Mouse (Mus musculus) intestine, embryonic 16.5 days (tissue): ENCODE data around the gene Cnih3. TPM values are rescaled to one million over a fixed set of nuclear protein-coding genes. Genes with fewer than 3 reads are reported as not detected.

Experiments
- ATAC-seq: fragments of 200-750 bp; cut with Nextera tagmentation; 2 replicates; pipeline ENCODE4 v1.8.0; 2017; ENCODE audit warnings: moderate TSS enrichment, moderate library complexity
- H3K27ac ChIP-seq: fragments of 300-500 bp; sonication (generic); 2 replicates; pipeline ENCODE4 v1.5.1; 2014; ENCODE audit warnings: mild to moderate bottlenecking, low read length
- H3K27me3 ChIP-seq: fragments of 300-500 bp; sonication (generic); replicated peaks from 2 replicates; pipeline ENCODE4 v1.6.1; 2014; ENCODE audit warnings: low read length, control low read depth, mixed read lengths; ENCODE audit not compliant: control insufficient read depth, insufficient read depth
- H3K36me3 ChIP-seq: fragments of 300-500 bp; sonication (generic); 2 replicates; pipeline ENCODE4 v1.6.1; 2014; ENCODE audit warnings: low read length, control low read depth; ENCODE audit not compliant: control insufficient read depth, insufficient read depth
- H3K4me1 ChIP-seq: fragments of 300-500 bp; sonication (generic); 2 replicates; pipeline ENCODE4 v1.6.1; 2014; ENCODE audit warnings: low read length, control low read depth, mixed read lengths; ENCODE audit not compliant: control insufficient read depth, insufficient read depth
- H3K4me2 ChIP-seq: fragments of 300-500 bp; sonication (generic); 2 replicates; pipeline ENCODE4 v1.6.1; 2014; ENCODE audit warnings: low read depth, low read length, control low read depth
- H3K4me3 ChIP-seq: fragments of 300-500 bp; sonication (generic); 2 replicates; pipeline ENCODE4 v1.5.1; 2014; ENCODE audit warnings: mild to moderate bottlenecking, low read length
- H3K9ac ChIP-seq: fragments of 300-500 bp; sonication (generic); 2 replicates; pipeline ENCODE4 v1.6.1; 2014; ENCODE audit warnings: low read depth, low read length
- H3K9me3 ChIP-seq: fragments of 300-500 bp; sonication (generic); 2 replicates; pipeline ENCODE4 v1.6.1; 2016; ENCODE audit warnings: low read length, control low read depth; ENCODE audit not compliant: control insufficient read depth
- WGBS: fragments of 180-500 bp; shearing (Covaris S2); extraction: QIAGEN DNeasy Blood & Tissue Kit; methylation state at CpG from one replicate; pipeline ENCODE4 v1.1.7; 2014; 5-methylcytosine and 5-hydroxymethylcytosine counted together
- polyA plus RNA-seq: library from polyadenylated mRNA; unstranded; fragments of >200 nt; fragmentation: Nextera tagmentation; extraction: Ambion mirVana; gene quantifications from 2 replicates; pipeline ENCODE4 v1.2.1, GENCODE M21; 2015

Gene Cnih3
- polyA plus RNA-seq, 1 experiment from 2014 or later, result 0.13 TPM

DNA sequence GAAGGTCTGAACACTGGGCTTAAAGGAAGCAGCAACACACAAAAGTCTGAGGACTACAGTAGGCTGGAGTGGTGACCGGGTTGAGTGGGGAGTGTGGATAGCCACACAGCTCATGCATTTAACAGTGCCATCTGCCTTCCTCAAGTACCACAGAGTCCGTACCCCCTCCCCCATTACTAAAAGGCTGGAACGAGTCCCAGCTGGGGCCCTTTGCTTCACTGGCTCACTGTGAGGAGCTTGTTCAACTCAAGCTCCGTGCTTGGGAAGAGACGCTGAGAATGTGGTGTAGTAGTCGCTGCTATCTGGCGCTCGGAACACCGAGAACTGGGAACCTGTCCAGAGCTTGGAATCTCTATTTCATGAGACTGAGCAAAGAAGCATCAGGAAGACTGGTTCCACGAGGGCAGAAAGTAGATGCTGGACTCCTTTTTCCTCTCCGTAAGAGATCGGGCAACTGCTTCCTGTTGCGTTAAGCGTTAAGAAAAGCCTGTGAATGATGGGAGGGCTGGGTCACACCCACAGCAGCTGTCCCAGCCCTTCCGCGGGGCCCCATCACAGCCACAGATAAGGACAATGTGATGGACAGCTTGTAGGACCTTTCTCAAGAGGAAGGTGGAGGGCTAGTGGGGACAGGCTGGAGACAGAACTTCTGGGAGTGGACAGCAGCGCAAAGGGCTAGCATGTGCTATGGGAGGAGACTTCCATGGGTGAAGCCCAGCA lies 114.3 kb downstream of the Cnih3 start:
- WGBS, result 60% methylated on average over 17 of the region's 17 CpGs

DNA sequence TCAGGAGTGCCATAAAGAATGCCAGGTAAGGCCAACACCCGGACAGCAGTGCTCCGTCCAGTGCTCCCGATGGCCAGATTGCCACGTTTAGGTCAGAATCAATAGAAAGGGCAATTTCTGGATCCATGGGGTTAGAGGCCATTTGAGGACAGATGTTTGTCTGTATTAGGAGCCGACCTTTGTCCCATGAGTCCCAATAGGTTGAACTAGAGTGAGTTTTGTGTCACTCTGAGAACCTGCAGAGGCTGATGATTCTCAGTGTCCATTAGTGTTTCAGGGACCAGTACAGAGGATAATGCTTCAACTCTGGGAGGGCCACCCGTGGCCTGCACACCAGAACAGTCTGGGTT lies 114.9 kb downstream of the Cnih3 start:
- no peak for ATAC-seq
- H3K4me3 ChIP-seq, result no peak overlapping the region
- no peaks in the 10 kb centered on the region for H3K27me3 ChIP-seq
- no peak overlapping the region for H3K9ac ChIP-seq
- no peak overlapping the region for H3K27ac ChIP-seq
- H3K4me2 ChIP-seq, result no peak overlapping the region
- peaks cover 9% of the 10 kb centered on the region; the same call in 1 of the 2 replicates for H3K4me1 ChIP-seq
- WGBS, result 89% methylated on average over 6 of the region's 6 CpGs
- no peaks in the 10 kb centered on the region for H3K36me3 ChIP-seq
- H3K9me3 ChIP-seq, result peaks cover 12% of the 10 kb centered on the region

More for the DNA sequence above, 114.3 kb downstream of the Cnih3 start:
- Histone ChIP-seq H3K27me3 (no peaks in the 10 kb centered on the region), H3K9ac (no peak overlapping the region), H3K9me3 (peaks cover 12% of the 10 kb centered on the region), H3K4me1 (peaks cover 9% of the 10 kb centered on the region; the same call in 1 of the 2 replicates), H3K27ac (no peak overlapping the region), H3K36me3 (no peaks in the 10 kb centered on the region), H3K4me2 (no peak overlapping the region), H3K4me3 (no peak overlapping the region)
- ATAC-seq, result peak; percentile 24; the same call in 1 of the 2 replicates

DNA sequence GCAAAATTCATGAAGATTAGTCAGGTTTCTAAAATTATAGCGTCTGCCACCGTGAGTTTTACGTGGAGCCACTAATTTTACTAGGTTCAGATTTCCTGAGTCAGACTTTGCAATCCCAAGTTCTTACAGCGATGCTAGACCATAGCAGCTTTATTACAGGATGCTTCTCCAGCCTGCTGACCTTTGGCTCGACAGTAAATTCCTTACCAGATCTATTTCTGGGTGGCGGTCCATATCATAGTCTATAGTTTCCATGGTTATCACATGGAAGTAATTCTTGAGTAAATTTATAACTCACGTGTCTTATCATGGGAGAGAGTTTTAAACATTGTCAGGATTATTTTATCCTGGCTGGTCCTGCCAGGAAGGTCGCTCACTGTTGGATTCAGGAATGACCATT lies 117.0 kb downstream of the Cnih3 start:
- H3K4me1 ChIP-seq, result peaks cover 9% of the 10 kb centered on the region; the same call in 1 of the 2 replicates
- 53% methylated on average over 8 of the region's 8 CpGs for WGBS
- peak; percentile 87 for ATAC-seq

DNA sequence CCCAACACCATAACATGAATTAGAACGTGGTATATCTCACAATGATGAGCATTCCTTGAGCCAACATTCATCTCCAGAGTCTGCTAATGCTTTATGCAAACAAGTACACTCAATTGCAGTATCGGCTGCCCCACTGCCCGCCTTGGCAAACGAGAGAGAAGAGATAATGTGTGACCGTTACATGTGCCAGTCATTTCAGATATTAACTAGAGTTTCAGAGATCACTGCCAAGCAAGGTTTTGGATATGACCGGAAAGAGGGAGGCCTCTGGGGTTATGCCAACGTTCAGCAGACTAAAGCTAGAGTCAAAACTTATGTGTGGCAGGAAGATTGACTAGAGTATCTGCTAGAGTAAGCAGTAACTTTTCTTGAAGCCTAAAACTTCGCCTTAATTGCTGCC lies 123.7 kb downstream of the Cnih3 start:
- Histone ChIP-seq H3K27me3 (no peaks in the 10 kb centered on the region), H3K4me1 (no peaks in the 10 kb centered on the region), H3K36me3 (no peaks in the 10 kb centered on the region), H3K9ac (no peak overlapping the region), H3K4me3 (no peak overlapping the region), H3K27ac (no peak overlapping the region), H3K4me2 (no peak overlapping the region), H3K9me3 (peaks cover 6% of the 10 kb centered on the region)
- no peak for ATAC-seq
- WGBS, result 60% methylated on average over 8 of the region's 8 CpGs

More for the DNA sequence above, 117.0 kb downstream of the Cnih3 start:
- no peaks in the 10 kb centered on the region for H3K36me3 ChIP-seq
- no peaks in the 10 kb centered on the region for H3K27me3 ChIP-seq
- no peak overlapping the region for H3K4me3 ChIP-seq
- peaks cover 12% of the 10 kb centered on the region for H3K9me3 ChIP-seq
- H3K9ac ChIP-seq, result no peak overlapping the region
- H3K27ac ChIP-seq, result no peak overlapping the region
- no peak overlapping the region for H3K4me2 ChIP-seq

DNA sequence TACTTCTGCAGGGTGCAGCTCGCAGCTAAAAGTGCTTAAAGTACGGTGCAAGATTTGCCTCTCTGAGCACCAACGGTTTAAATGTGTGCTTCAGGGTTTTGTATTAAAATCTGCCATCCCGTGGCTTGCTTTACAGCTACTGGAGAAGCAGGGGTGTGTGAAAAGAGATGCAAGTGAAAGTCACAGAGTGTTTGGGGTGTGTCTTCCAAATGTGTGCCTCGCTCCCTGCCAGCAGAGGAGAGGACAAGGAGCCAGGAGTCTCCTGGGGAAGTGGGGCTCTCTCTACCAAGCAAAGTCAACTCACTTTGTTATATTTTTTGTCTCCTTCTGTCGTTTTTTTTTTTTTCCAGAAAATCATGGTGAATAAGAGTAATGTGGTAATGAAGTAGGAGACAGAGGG lies 124.1 kb downstream of the Cnih3 start:
- Histone ChIP-seq H3K36me3 (no peaks in the 10 kb centered on the region), H3K9me3 (peaks cover 2% of the 10 kb centered on the region), H3K4me1 (no peaks in the 10 kb centered on the region), H3K27ac (no peak overlapping the region), H3K4me3 (no peak overlapping the region), H3K27me3 (no peaks in the 10 kb centered on the region), H3K9ac (no peak overlapping the region), H3K4me2 (no peak overlapping the region)
- WGBS, result 53% methylated on average over 6 of the region's 6 CpGs
- ATAC-seq, result no peak

DNA sequence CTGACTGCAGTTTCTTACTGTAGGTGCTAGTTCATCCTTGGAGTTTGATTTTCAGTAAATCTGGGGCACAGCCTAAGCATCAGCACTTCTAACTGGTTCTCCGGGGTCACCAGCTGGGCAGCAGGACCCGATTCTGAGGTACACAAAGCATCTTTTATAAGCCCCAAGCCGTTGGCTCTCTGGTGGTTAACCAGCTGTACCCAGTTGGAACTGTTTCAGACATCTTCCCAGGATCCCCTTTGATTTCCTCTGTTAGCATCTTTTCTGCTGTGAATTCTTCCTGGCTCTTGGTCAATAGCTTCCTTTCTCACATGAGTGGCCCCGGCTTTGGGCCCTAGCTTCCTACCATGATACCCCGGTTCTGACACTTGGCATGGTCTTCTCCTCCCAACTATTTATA lies 132.3 kb downstream of the Cnih3 start:
- Histone ChIP-seq H3K4me2 (no peak overlapping the region), H3K36me3 (no peaks in the 10 kb centered on the region), H3K27ac (no peak overlapping the region), H3K9me3 (no peaks in the 10 kb centered on the region), H3K9ac (no peak overlapping the region), H3K4me3 (no peak overlapping the region), H3K27me3 (no peaks in the 10 kb centered on the region), H3K4me1 (peaks cover 5% of the 10 kb centered on the region; the same call in 1 of the 2 replicates)
- ATAC-seq, result no peak
- 78% methylated on average over 5 of the region's 5 CpGs for WGBS

DNA sequence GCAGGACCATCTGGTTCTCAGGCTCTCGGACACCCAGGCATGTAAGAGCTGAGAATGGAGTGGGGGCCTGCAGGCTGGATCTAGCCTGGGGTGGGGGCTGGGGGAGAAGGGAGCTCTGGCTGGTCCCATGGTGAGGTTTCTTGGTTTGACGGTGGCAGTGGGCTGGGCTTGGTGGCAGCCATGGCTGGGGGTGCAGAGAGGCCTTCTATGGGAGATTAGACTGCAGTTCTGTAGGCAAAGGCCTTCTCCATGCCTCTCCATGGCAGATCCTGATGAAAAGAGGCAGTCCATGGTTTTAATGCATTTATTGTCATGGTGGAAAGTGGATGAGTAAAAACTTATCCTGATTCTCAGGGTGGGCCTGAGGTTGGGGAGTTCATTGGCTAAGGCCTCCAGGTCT lies 151.0 kb downstream of the Cnih3 start:
- no peaks in the 10 kb centered on the region for H3K27me3 ChIP-seq
- no peak overlapping the region for H3K9ac ChIP-seq
- no peak overlapping the region for H3K4me3 ChIP-seq
- H3K9me3 ChIP-seq, result no peaks in the 10 kb centered on the region
- H3K4me1 ChIP-seq, result no peaks in the 10 kb centered on the region
- H3K27ac ChIP-seq, result no peak overlapping the region
- WGBS, result 91% methylated on average over 2 of the region's 2 CpGs
- ATAC-seq, result no peak
- no peak overlapping the region for H3K4me2 ChIP-seq
- no peaks in the 10 kb centered on the region for H3K36me3 ChIP-seq

DNA sequence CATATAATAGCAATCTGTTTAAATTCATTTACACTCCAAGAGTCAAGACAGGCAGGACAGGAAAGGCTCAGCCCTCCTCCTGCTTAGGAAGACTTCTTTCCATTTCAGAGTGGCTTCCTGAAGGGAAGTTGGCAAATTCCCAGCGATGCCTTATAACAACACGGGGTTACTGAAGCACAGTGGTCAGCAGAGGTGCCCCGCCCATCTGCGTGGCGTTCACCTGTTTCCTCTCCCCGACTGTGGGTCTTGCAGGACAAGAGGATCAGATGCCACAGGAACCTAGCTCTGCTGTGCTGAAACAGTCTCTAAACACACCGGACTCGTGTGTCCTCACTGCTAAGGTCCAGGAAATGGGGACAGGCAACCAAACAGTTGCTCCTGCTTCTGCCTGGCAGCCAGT lies 152.9 kb downstream of the Cnih3 start:
- no peak for ATAC-seq

More for the DNA sequence above, 152.9 kb downstream of the Cnih3 start:
- H3K4me1 ChIP-seq, result no peaks in the 10 kb centered on the region
- H3K4me3 ChIP-seq, result no peak overlapping the region
- no peak overlapping the region for H3K4me2 ChIP-seq
- no peak overlapping the region for H3K27ac ChIP-seq
- no peaks in the 10 kb centered on the region for H3K36me3 ChIP-seq
- no peaks in the 10 kb centered on the region for H3K9me3 ChIP-seq
- 41% methylated on average over 8 of the region's 8 CpGs for WGBS
- no peak overlapping the region for H3K9ac ChIP-seq
- H3K27me3 ChIP-seq, result no peaks in the 10 kb centered on the region
